Mouse (Mus musculus) neural tube, embryonic 14.5 days (tissue): ENCODE results near the gene Lmo2. TPM values are rescaled to one million over a fixed set of nuclear protein-coding genes. Genes with fewer than 3 reads are reported as not detected.

Experiments
- ATAC-seq: fragments of 200-750 bp; cut with Nextera tagmentation; 2 replicates; pipeline ENCODE4 v1.8.0; 2017; ENCODE audit warnings: low read depth, mild to moderate bottlenecking, moderate TSS enrichment, moderate library complexity
- H3K27ac ChIP-seq: fragments of 300-500 bp; sonication (generic); 2 replicates; pipeline ENCODE4 v1.5.1; 2014; ENCODE audit warnings: low read depth, mild to moderate bottlenecking, control low read depth, low read length, moderate library complexity, mixed read lengths
- H3K27me3 ChIP-seq: fragments of 300-500 bp; sonication (generic); 2 replicates; pipeline ENCODE4 v1.6.1; 2014; ENCODE audit warnings: low read length; ENCODE audit not compliant: control insufficient read depth, insufficient read depth
- H3K36me3 ChIP-seq: fragments of 300-500 bp; sonication (generic); 2 replicates; pipeline ENCODE4 v1.6.1; 2014; ENCODE audit warnings: low read length, mixed read lengths; ENCODE audit not compliant: control insufficient read depth, insufficient read depth
- H3K4me1 ChIP-seq: fragments of 300-500 bp; sonication (generic); 2 replicates; pipeline ENCODE4 v1.6.1; 2014; ENCODE audit warnings: low read length; ENCODE audit not compliant: control insufficient read depth, insufficient read depth
- H3K4me2 ChIP-seq: fragments of 300-500 bp; sonication (generic); 2 replicates; pipeline ENCODE4 v1.6.1; 2014; ENCODE audit warnings: mild to moderate bottlenecking, low read depth, low read length, control low read depth
- H3K4me3 ChIP-seq: fragments of 300-500 bp; sonication (generic); 2 replicates; pipeline ENCODE4 v1.5.1; 2014; ENCODE audit warnings: low read depth, low read length, control low read depth, mixed read lengths
- H3K9ac ChIP-seq: fragments of 300-500 bp; sonication (generic); replicated peaks from 2 replicates; pipeline ENCODE4 v1.6.1; 2014; ENCODE audit warnings: low read depth, mild to moderate bottlenecking, control low read depth, low read length, mixed read lengths
- H3K9me3 ChIP-seq: fragments of 300-500 bp; sonication (generic); 2 replicates; pipeline ENCODE4 v1.6.1; 2016; ENCODE audit warnings: low read length; ENCODE audit not compliant: control insufficient read depth
- WGBS: fragments of 180-500 bp; shearing (Covaris S2); extraction: QIAGEN DNeasy Blood & Tissue Kit; methylation state at CpG from one replicate; pipeline ENCODE4 v1.1.7; 2014; 5-methylcytosine and 5-hydroxymethylcytosine counted together
- polyA plus RNA-seq: library from polyadenylated mRNA; unstranded; fragments of >200 nt; fragmentation: Nextera tagmentation; extraction: Ambion mirVana; gene quantifications from 2 replicates; pipeline ENCODE4 v1.2.1, GENCODE M21; 2014

Lmo2 gene
- polyA plus RNA-seq, 1 experiment from 2014 or later: 68.0 TPM

DNA sequence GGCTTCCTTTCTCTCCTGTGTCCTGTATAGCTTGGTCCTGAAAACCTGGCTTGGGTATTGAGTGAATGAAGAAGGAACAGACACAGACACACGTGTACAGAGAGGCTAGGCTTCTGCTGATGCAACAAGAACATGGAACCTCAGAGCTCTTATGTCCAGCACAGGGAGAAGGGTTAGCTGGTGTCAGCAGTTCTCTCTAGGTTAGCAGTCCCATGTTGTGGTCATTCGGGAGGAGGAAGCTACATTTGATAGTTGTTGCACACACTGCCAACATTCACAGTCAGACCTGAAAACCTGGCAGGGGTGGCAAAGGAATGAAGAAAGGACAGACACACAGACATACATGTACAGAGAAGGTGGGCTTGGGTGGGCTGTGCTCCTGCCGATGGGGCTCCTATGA lies 2.1 kb upstream of the Lmo2 start:
- no peaks in the 10 kb centered on the region for H3K9me3 ChIP-seq
- H3K27me3 ChIP-seq: no peaks in the 10 kb centered on the region
- no peak overlapping the region for H3K27ac ChIP-seq
- H3K9ac ChIP-seq: no peak overlapping the region
- ATAC-seq: no peak
- no peaks in the 10 kb centered on the region for H3K4me1 ChIP-seq
- H3K36me3 ChIP-seq: no peaks in the 10 kb centered on the region
- no peak overlapping the region for H3K4me2 ChIP-seq
- 81% methylated on average over 3 of the region's 3 CpGs for WGBS
- no peak overlapping the region for H3K4me3 ChIP-seq

GRCm38 (mm10) chr2:103956867-103957266 lies 919 bp upstream of the Lmo2 start:
- Histone ChIP-seq H3K4me2 (no peak overlapping the region), H3K36me3 (no peaks in the 10 kb centered on the region), H3K9ac (no peak overlapping the region), H3K4me3 (no peak overlapping the region), H3K27me3 (no peaks in the 10 kb centered on the region), H3K9me3 (no peaks in the 10 kb centered on the region), H3K27ac (no peak overlapping the region), H3K4me1 (no peaks in the 10 kb centered on the region)
- no peak for ATAC-seq
- 89% methylated on average over 6 of the region's 6 CpGs for WGBS

DNA sequence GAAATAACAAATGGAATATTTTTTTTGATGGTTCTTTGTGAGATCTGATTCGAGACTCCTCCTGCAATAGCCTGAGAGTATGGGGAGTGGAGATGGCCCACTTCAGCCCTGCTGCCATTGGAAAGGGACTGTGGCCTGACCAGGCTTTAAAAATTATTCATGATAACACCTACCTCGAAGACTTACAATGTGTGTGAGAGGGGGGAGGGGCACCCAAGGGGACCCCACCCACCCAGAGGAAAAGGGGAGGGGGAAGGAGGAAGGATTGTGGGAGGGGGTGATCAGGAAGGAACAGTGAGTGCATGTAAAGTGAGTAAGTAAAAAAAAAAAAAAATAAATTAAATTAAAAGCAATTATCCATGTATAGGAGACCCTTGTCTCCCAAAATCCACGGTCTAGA lies 848 bp downstream of the Lmo2 start:
- Histone ChIP-seq H3K36me3 (no peaks in the 10 kb centered on the region), H3K4me2 (no peak overlapping the region), H3K4me1 (no peaks in the 10 kb centered on the region), H3K9me3 (no peaks in the 10 kb centered on the region), H3K4me3 (no peak overlapping the region), H3K27me3 (no peaks in the 10 kb centered on the region), H3K9ac (no peak overlapping the region), H3K27ac (no peak overlapping the region)
- 74% methylated on average over 3 of the region's 3 CpGs for WGBS
- ATAC-seq: no peak

- ATAC-seq: no peak
- Histone ChIP-seq H3K27me3 (no peaks in the 10 kb centered on the region), H3K27ac (no peak overlapping the region), H3K9me3 (no peaks in the 10 kb centered on the region), H3K4me2 (no peak overlapping the region), H3K4me1 (no peaks in the 10 kb centered on the region), H3K9ac (no peak overlapping the region), H3K4me3 (no peak overlapping the region), H3K36me3 (no peaks in the 10 kb centered on the region)
- WGBS: 93% methylated on average over 5 of the region's 5 CpGs
Observed at GRCm38 (mm10) chr2:103959066-103959465, 1.3 kb downstream of the Lmo2 start.

GRCm38 (mm10) chr2:103959574-103959973 lies 1.8 kb downstream of the Lmo2 start:
- WGBS: 91% methylated on average over 6 of the region's 6 CpGs
- no peaks in the 10 kb centered on the region for H3K27me3 ChIP-seq

GRCm38 (mm10) chr2:103962349-103962748 lies 4.6 kb downstream of the Lmo2 start:
- H3K4me1 ChIP-seq: no peaks in the 10 kb centered on the region
- no peak overlapping the region for H3K27ac ChIP-seq
- H3K27me3 ChIP-seq: no peaks in the 10 kb centered on the region
- ATAC-seq: no peak
- H3K4me3 ChIP-seq: no peak overlapping the region
- H3K4me2 ChIP-seq: no peak overlapping the region
- H3K36me3 ChIP-seq: no peaks in the 10 kb centered on the region
- WGBS: 60% methylated on average over 4 of the region's 4 CpGs
- H3K9ac ChIP-seq: no peak overlapping the region
- H3K9me3 ChIP-seq: no peaks in the 10 kb centered on the region

More at GRCm38 (mm10) chr2:103959574-103959973, 1.8 kb downstream of the Lmo2 start:
- no peaks in the 10 kb centered on the region for H3K36me3 ChIP-seq
- no peak overlapping the region for H3K4me2 ChIP-seq
- no peak overlapping the region for H3K4me3 ChIP-seq
- no peak overlapping the region for H3K27ac ChIP-seq
- no peaks in the 10 kb centered on the region for H3K9me3 ChIP-seq
- no peaks in the 10 kb centered on the region for H3K4me1 ChIP-seq
- ATAC-seq: no peak
- no peak overlapping the region for H3K9ac ChIP-seq

GRCm38 (mm10) chr2:103965391-103965790 lies 7.6 kb downstream of the Lmo2 start:
- Histone ChIP-seq H3K4me2 (no peak overlapping the region), H3K27ac (no peak overlapping the region), H3K9ac (no peak overlapping the region), H3K36me3 (no peaks in the 10 kb centered on the region), H3K9me3 (no peaks in the 10 kb centered on the region), H3K4me1 (no peaks in the 10 kb centered on the region), H3K4me3 (no peak overlapping the region), H3K27me3 (no peaks in the 10 kb centered on the region)
- no peak for ATAC-seq
- 91% methylated on average over 3 of the region's 3 CpGs for WGBS

DNA sequence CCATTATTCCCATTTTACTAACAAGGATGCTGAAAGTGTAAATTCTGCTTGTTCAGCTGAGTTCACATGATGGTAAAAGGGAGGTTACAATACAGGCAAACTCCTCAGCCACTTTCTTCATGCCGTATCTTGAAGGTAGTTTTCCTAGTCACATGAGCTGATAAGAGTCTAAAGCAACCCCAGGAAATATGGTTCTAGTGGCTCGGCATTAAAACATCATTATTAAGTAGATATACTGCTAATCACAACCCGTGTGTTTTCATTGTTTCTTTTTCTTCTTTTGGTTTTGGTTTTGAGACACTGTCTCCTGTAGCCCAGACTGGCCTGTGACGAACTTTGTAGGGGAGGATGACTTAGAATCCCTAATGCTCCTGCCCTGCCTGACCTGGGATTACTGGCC lies 10.4 kb downstream of the Lmo2 start:
- no peak for ATAC-seq
- Histone ChIP-seq H3K27ac (no peak overlapping the region), H3K4me2 (no peak overlapping the region), H3K9ac (no peak overlapping the region), H3K9me3 (no peaks in the 10 kb centered on the region), H3K4me1 (peaks cover 4% of the 10 kb centered on the region; the same call in 1 of the 2 replicates), H3K4me3 (no peak overlapping the region), H3K27me3 (no peaks in the 10 kb centered on the region; the same call in 1 of the 2 replicates), H3K36me3 (no peaks in the 10 kb centered on the region)
- 79% methylated on average over 4 of the region's 4 CpGs for WGBS

GRCm38 (mm10) chr2:103968919-103969436 lies 11.2 kb downstream of the Lmo2 start:
- ATAC-seq: no peak
- H3K27me3 ChIP-seq: no peaks in the 10 kb centered on the region; the same call in 1 of the 2 replicates
- H3K9ac ChIP-seq: peak overlapping the region; percentile 98
- peaks cover 4% of the 10 kb centered on the region; the same call in 1 of the 2 replicates for H3K4me1 ChIP-seq
- H3K9me3 ChIP-seq: no peaks in the 10 kb centered on the region
- H3K27ac ChIP-seq: peak overlapping the region; percentile 96
- H3K4me2 ChIP-seq: peak overlapping the region; percentile 91
- 17% methylated on average over 10 of the region's 10 CpGs for WGBS
- H3K36me3 ChIP-seq: no peaks in the 10 kb centered on the region
- peak overlapping the region; percentile 76 for H3K4me3 ChIP-seq
